Mouse (Mus musculus) adrenal gland, adult 18-20 months (tissue): ENCODE measurements around the gene 4930432K21Rik. TPM values are rescaled to one million over a fixed set of nuclear protein-coding genes. Genes with fewer than 3 reads are reported as not detected.

Source experiments
- DNase-seq, 2 experiments: peaks; one replicate each; pipeline ENCODE4 v3.0.0; 2021 to 2022; ENCODE audit warnings: low spot score in 2 of 2
- microRNA-seq, 2 experiments: library from miRNA; unstranded; fragments of <30 nt; microRNA quantifications; one replicate each; pipeline ENCODE4 v1.2.0; 2021; ENCODE audit warnings: borderline number of aligned reads in 2 of 2
- total RNA-seq, 2 experiments: library from RNA; stranded (reverse); gene quantifications; 1 replicate in 1 of 2; 2 replicates in 1 of 2; pipeline ENCODE4 v1.2.3; 2021

The 4930432K21Rik gene
- total RNA-seq, 2 experiments from 2014 or later, result 0.38 TPM; not detected in 1

- DNase-seq, result no peak
Measured at GRCm38 (mm10) chr8:84206666-84207065, 58.8 kb downstream of the 4930432K21Rik start.

- DNase-seq, result peak in 1 of 2 experiments; percentile 39
Measured at GRCm38 (mm10) chr8:84207811-84208210, 60.0 kb downstream of the 4930432K21Rik start.

GRCm38 (mm10) chr8:84208381-84209380 is 60.9 kb downstream of the 4930432K21Rik start:
- no peak for DNase-seq

- DNase-seq, result peak; percentile 82 to 83
Measured at GRCm38 (mm10) chr8:84210167-84210791, 62.5 kb downstream of the 4930432K21Rik start.

- DNase-seq, result peak in 1 of 2 experiments; percentile 26
Measured at GRCm38 (mm10) chr8:84211202-84211601, 63.4 kb downstream of the 4930432K21Rik start.

GRCm38 (mm10) chr8:84211881-84212563 is 64.2 kb downstream of the 4930432K21Rik start:
- DNase-seq, result no peak

- DNase-seq, result no peak
Measured at GRCm38 (mm10) chr8:84213277-84213676, 65.5 kb downstream of the 4930432K21Rik start.

GRCm38 (mm10) chr8:84217206-84217605 is 69.4 kb downstream of the 4930432K21Rik start:
- no peak for DNase-seq

- DNase-seq, result no peak
Measured at GRCm38 (mm10) chr8:84218143-84218542, 70.3 kb downstream of the 4930432K21Rik start.

- DNase-seq, result no peak
Measured at GRCm38 (mm10) chr8:84220105-84220504, 72.3 kb downstream of the 4930432K21Rik start.

Small RNA genes within 50 kb of the gene (microRNA-seq; reads per million reads assigned to microRNA genes)
- gene Gm25110 (0 reads per million in 2 experiments), gene Mir181c (938 to 988 reads per million in 2 experiments), gene Mir181d (720 to 835 reads per million in 2 experiments), gene Mir23a (28,339 to 48,415 reads per million in 2 experiments), gene Mir24-2 (0 reads per million in 2 experiments), gene Mir27a (1,299 to 1,341 reads per million in 2 experiments), gene Mir3074-2 (0 reads per million in 2 experiments)

Other genes with a start within 250 kb of the 4930432K21Rik start
- 10 to 100 TPM; 39.6 to 76.0 TPM for gene Adgrl1, start 247.9 kb upstream of the 4930432K21Rik start, total RNA-seq
- 1 to 10 TPM; 1.2 to 1.7 TPM for gene Gm10644, start 192.8 kb upstream of the 4930432K21Rik start, total RNA-seq
- 1 to 10 TPM; 1.7 to 2.8 TPM for gene Asf1b, start 192.5 kb upstream of the 4930432K21Rik start, total RNA-seq
- gene Prkaca, start 175.0 kb upstream of the 4930432K21Rik start, total RNA-seq, result 100 to 1,000 TPM; 279 to 302 TPM
- gene Samd1, start 150.4 kb upstream of the 4930432K21Rik start, total RNA-seq, result 10 to 100 TPM; 28.2 to 30.3 TPM
- under 1 TPM; 0.54 to 0.96 TPM for gene 1700067K01Rik, start 146.5 kb upstream of the 4930432K21Rik start, total RNA-seq
- gene 2210011C24Rik, start 135.9 kb upstream of the 4930432K21Rik start, total RNA-seq, result not detected
- gene Palm3, start 126.6 kb upstream of the 4930432K21Rik start, total RNA-seq, result under 1 TPM; 0.33 to 0.38 TPM
- 1 to 10 TPM; 1.7 to 1.9 TPM for gene Il27ra, start 105.4 kb upstream of the 4930432K21Rik start, total RNA-seq
- not detected for gene Rln3, start 103.0 kb upstream of the 4930432K21Rik start, total RNA-seq
- 1 to 10 TPM; 2.5 to 2.6 TPM for gene Gm10643, start 82.9 kb upstream of the 4930432K21Rik start, total RNA-seq
- 10 to 100 TPM; 17.1 to 20.3 TPM for gene Rfx1, start 81.2 kb upstream of the 4930432K21Rik start, total RNA-seq
- 10 to 100 TPM; 13.2 to 16.1 TPM for gene Dcaf15, start 43.3 kb upstream of the 4930432K21Rik start, total RNA-seq
- under 1 TPM; 0.33 to 0.35 TPM for gene Podnl1, start 22.0 kb upstream of the 4930432K21Rik start, total RNA-seq
- gene Cc2d1a, start 89 bp upstream of the 4930432K21Rik start, total RNA-seq, result 10 to 100 TPM; 26.5 to 30.5 TPM
- gene Nanos3, start 37.2 kb downstream of the 4930432K21Rik start, total RNA-seq, result under 1 TPM in 1 of 2 experiments, not detected in 1; 0.61 TPM
- 10 to 100 TPM; 36.4 to 56.0 TPM for gene Zswim4, start 89.0 kb downstream of the 4930432K21Rik start, total RNA-seq
- 100 to 1,000 TPM; 292 to 304 TPM for gene D8Ertd738e, start 101.7 kb downstream of the 4930432K21Rik start, total RNA-seq
- gene Mri1, start 109.3 kb downstream of the 4930432K21Rik start, total RNA-seq, result 10 to 100 TPM; 26.2 to 33.4 TPM
- gene Ccdc130, start 122.4 kb downstream of the 4930432K21Rik start, total RNA-seq, result 10 to 100 TPM; 18.7 to 19.4 TPM
- 1 to 10 TPM; 3.9 to 9.6 TPM for gene Cacna1a, start 240.4 kb downstream of the 4930432K21Rik start, total RNA-seq